Mouse (Mus musculus): ENCODE measurements around the gene Prkcb.

The Prkcb gene

GRCm38 (mm10) chr7:122520850-122521638 is 232.5 kb downstream of the Prkcb start:
- DNase-seq (ENCODE audit: low spot score in 2 of 2) = no peak

- no peak for DNase-seq (ENCODE audit: low spot score in 2 of 2)
Observed at GRCm38 (mm10) chr7:122528201-122528600, 239.7 kb downstream of the Prkcb start.

GRCm38 (mm10) chr7:122528646-122529045 is 240.1 kb downstream of the Prkcb start:
- DNase-seq (ENCODE audit: low spot score in 2 of 2) = no peak

GRCm38 (mm10) chr7:122533566-122534360 is 245.2 kb downstream of the Prkcb start:
- DNase-seq (ENCODE audit: low spot score in 2 of 2) = no peak

GRCm38 (mm10) chr7:122544616-122545015 is 256.1 kb downstream of the Prkcb start:
- no peak for DNase-seq (ENCODE audit: low spot score in 2 of 2)

GRCm38 (mm10) chr7:122556575-122557140 is 268.1 kb downstream of the Prkcb start:
- no peak for DNase-seq (ENCODE audit: low spot score in 2 of 2)

GRCm38 (mm10) chr7:122558085-122558811 is 269.7 kb downstream of the Prkcb start:
- no peak for DNase-seq (ENCODE audit: low spot score in 2 of 2)

- no peak for DNase-seq (ENCODE audit: low spot score in 2 of 2)
Observed at GRCm38 (mm10) chr7:122558912-122559311, 270.4 kb downstream of the Prkcb start.

- DNase-seq (ENCODE audit: low spot score in 2 of 2) = no peak
Observed at GRCm38 (mm10) chr7:122562586-122562985, 274.0 kb downstream of the Prkcb start.

- DNase-seq (ENCODE audit: low spot score in 2 of 2) = no peak
Observed at GRCm38 (mm10) chr7:122565371-122565770, 276.8 kb downstream of the Prkcb start.

GRCm38 (mm10) chr7:122566011-122566410 is 277.5 kb downstream of the Prkcb start:
- no peak for DNase-seq (ENCODE audit: low spot score in 2 of 2)

GRCm38 (mm10) chr7:122568787-122569186 is 280.2 kb downstream of the Prkcb start:
- DNase-seq (ENCODE audit: low spot score in 2 of 2) = no peak

- DNase-seq (ENCODE audit: low spot score in 2 of 2) = no peak
Observed at GRCm38 (mm10) chr7:122570407-122570806, 281.9 kb downstream of the Prkcb start.

GRCm38 (mm10) chr7:122573101-122573635 is 284.6 kb downstream of the Prkcb start:
- no peak for DNase-seq (ENCODE audit: low spot score in 2 of 2)

GRCm38 (mm10) chr7:122574418-122574817 is 285.9 kb downstream of the Prkcb start:
- DNase-seq (ENCODE audit: low spot score in 2 of 2) = no peak

GRCm38 (mm10) chr7:122575056-122575455 is 286.5 kb downstream of the Prkcb start:
- no peak for DNase-seq (ENCODE audit: low spot score in 2 of 2)

- no peak for DNase-seq (ENCODE audit: low spot score in 2 of 2)
Observed at GRCm38 (mm10) chr7:122575506-122575905, 287.0 kb downstream of the Prkcb start.

GRCm38 (mm10) chr7:122577571-122577970 is 289.0 kb downstream of the Prkcb start:
- DNase-seq (ENCODE audit: low spot score in 2 of 2) = no peak

GRCm38 (mm10) chr7:122579461-122580157 is 291.1 kb downstream of the Prkcb start:
- DNase-seq (ENCODE audit: low spot score in 2 of 2) = no peak

GRCm38 (mm10) chr7:122580158-122580475 is 291.6 kb downstream of the Prkcb start:
- DNase-seq (ENCODE audit: low spot score in 2 of 2) = no peak
